Mouse (Mus musculus) cerebellum, postnatal 36 days (tissue): ENCODE results near the gene Ino80e.
A peak's percentile ranks its signal among the peaks of the same experiment; 100 is the strongest.

ENCODE experiments used
- DNase-seq, 2 experiments: peaks; one replicate each; pipeline ENCODE4 v3.0.0; 2021 to 2022; ENCODE audit warnings: mixed read lengths in 2 of 2

The Ino80e gene

GRCm38 (mm10) chr7:126808703-126809455 is 53.3 kb downstream of the Ino80e start:
- peak; percentile 94 to 96 for DNase-seq

DNA sequence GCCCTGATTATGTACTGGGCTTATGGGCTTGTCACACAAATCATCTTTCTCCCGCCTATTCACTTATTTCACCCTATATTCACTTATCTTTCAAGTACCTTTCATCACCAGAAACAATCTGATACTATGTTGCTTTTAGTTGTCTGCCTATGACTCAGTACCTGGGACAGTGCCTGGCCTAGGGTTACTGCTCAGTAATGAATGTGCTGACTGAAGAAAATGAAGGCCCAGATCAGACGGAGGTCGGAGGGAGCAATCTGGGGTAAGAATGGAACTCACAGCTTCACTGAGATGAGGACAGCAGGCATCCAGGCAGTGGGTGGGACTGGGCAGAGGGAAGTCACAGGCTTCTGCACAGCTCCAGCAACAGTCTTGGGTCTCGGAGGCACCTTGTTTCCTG is 54.8 kb downstream of the Ino80e start:
- DNase-seq: no peak

GRCm38 (mm10) chr7:126806956-126807355 is 55.2 kb downstream of the Ino80e start:
- no peak for DNase-seq

DNA sequence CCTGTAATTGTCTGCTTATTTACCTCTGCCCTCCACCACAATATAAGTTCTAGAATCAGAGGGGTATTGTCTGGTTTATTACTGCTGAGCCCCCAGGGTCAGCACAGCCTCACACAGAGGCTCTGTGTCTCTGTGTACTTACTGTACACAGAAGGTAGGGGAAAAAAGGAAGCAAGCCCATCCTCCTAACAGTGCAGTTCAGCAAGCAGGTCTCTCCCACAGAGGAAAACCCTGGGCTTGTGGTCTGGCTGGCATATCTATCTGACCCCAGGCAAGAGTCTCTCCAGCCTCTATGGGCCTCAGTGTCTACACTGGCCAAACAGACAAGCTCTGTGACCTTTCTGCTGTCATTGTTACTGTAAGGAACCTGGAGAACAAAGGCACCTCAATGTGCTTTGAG is 58.4 kb downstream of the Ino80e start:
- DNase-seq: no peak

DNA sequence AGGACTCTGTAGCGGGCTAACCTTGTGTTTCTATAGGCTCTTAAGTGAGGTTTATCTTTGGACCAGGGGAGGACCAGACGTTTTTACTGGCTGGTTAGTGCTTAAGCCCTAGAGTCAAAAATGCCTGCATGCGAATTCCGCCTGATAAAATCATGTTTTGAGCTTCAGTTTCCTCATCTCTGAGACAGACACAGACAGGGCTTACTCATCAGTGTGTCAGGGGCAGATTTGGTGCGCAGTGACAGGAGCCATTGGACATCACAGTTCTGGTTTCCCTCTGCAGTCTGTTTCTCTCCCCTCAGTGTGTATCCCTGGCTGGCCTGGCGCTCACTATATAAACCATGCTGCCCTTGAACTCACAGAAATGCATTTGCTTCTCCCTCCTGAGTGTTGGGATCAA is 59.0 kb downstream of the Ino80e start:
- DNase-seq: no peak

- DNase-seq: no peak
These were observed 59.9 kb downstream of the Ino80e start for GRCm38 (mm10) chr7:126802134-126802889.

GRCm38 (mm10) chr7:126801057-126801422 is 61.1 kb downstream of the Ino80e start:
- no peak for DNase-seq
